Mouse (Mus musculus) embryonic facial prominence, embryonic 13.5 days (tissue): Measurements from ENCODE around the gene Pcnx3. TPM values are rescaled to one million over a fixed set of nuclear protein-coding genes. Genes with fewer than 3 reads are reported as not detected.

ENCODE experiments used
- ATAC-seq: fragments of 200-750 bp; cut with Nextera tagmentation; 2 replicates; pipeline ENCODE4 v1.8.0; 2017; ENCODE audit warnings: low read depth; ENCODE audit not compliant: insufficient number of reproducible peaks, insufficient read depth, low FRiP score, low TSS enrichment
- H3K27ac ChIP-seq: fragments of 300-500 bp; sonication (generic); 2 replicates; pipeline ENCODE4 v1.5.1; 2015; ENCODE audit warnings: moderate library complexity, mild to moderate bottlenecking, inconsistent platforms
- H3K27me3 ChIP-seq: fragments of 300-500 bp; sonication (generic); 2 replicates; pipeline ENCODE4 v1.6.1; 2015; ENCODE audit warnings: mild to moderate bottlenecking, inconsistent platforms
- H3K36me3 ChIP-seq: fragments of 300-500 bp; sonication (generic); 2 replicates; pipeline ENCODE4 v1.6.1; 2015; ENCODE audit warnings: mild to moderate bottlenecking, inconsistent platforms
- H3K4me1 ChIP-seq: fragments of 300-500 bp; sonication (generic); 2 replicates; pipeline ENCODE4 v1.6.1; 2015; ENCODE audit warnings: inconsistent platforms
- H3K4me2 ChIP-seq: fragments of 300-500 bp; sonication (generic); 2 replicates; pipeline ENCODE4 v1.6.1; 2015; ENCODE audit warnings: moderate library complexity, mild to moderate bottlenecking, inconsistent platforms
- H3K4me3 ChIP-seq: fragments of 300-500 bp; sonication (generic); 2 replicates; pipeline ENCODE4 v1.5.1; 2015; ENCODE audit warnings: mild to moderate bottlenecking, inconsistent platforms
- H3K9ac ChIP-seq: fragments of 300-500 bp; sonication (generic); 2 replicates; pipeline ENCODE4 v1.6.1; 2015; ENCODE audit warnings: mild to moderate bottlenecking, inconsistent platforms
- H3K9me3 ChIP-seq: fragments of 300-500 bp; sonication (generic); 2 replicates; pipeline ENCODE4 v1.6.1; 2016; ENCODE audit warnings: inconsistent platforms
- WGBS: fragments of 180-500 bp; shearing (Covaris S2); methylation state at CpG from one replicate; pipeline ENCODE4 v1.1.7; 2015; ENCODE audit warnings: mixed read lengths; 5-methylcytosine and 5-hydroxymethylcytosine counted together
- polyA plus RNA-seq: library from polyadenylated mRNA; unstranded; fragments of >200 nt; fragmentation: Nextera tagmentation; extraction: Ambion mirVana; gene quantifications from 2 replicates; pipeline ENCODE4 v1.2.1, GENCODE M21; 2015

Gene Pcnx3
- polyA plus RNA-seq, 1 experiment from 2014 or later, result 26.5 TPM

- no peaks in the 10 kb centered on the region for H3K27me3 ChIP-seq
- no peak for ATAC-seq
- H3K9ac ChIP-seq, result peak overlapping the region; percentile 27
- H3K4me2 ChIP-seq, result no peak overlapping the region
- no peak overlapping the region for H3K27ac ChIP-seq
- peaks cover 61% of the 10 kb centered on the region for H3K36me3 ChIP-seq
- 90% methylated on average over 15 of the region's 15 CpGs for WGBS
- peaks cover 20% of the 10 kb centered on the region for H3K4me1 ChIP-seq
- no peaks in the 10 kb centered on the region for H3K9me3 ChIP-seq
- H3K4me3 ChIP-seq, result no peak overlapping the region
These were observed 23.2 kb downstream of the Pcnx3 start for GRCm38 (mm10) chr19:5665465-5665864.

DNA sequence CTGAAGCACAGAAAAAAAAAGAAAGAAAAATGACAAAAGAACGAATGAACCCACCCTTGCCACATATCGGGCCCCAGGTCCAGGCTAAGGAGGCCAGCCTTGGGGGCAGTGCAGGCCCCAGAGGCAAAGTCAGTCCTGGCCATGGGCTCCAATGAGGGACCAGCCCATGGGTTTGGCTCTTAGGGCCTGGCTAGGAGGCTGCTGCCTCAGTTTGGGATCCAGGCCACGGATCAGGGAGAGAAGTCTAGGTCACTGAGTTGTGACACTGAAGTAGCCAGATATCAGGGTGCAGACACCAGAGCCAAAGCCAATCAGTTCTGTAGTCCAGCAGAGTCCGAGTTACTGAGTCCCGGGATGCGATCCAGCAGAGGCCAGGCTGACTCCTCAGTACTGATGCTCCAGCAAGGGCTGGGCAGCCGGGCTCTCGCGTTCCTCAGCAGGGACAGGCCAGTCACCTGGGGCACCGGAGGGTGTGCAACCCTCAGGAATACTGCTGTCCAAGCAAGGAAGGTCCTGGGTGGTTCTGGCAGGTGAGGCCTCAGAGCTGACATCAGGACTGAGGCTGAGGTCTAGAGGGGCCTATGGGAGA, 23.9 kb downstream of the Pcnx3 start:
- H3K27me3 ChIP-seq, result no peaks in the 10 kb centered on the region
- H3K36me3 ChIP-seq, result peaks cover 58% of the 10 kb centered on the region
- H3K9me3 ChIP-seq, result no peaks in the 10 kb centered on the region
- ATAC-seq, result no peak
- peaks cover 22% of the 10 kb centered on the region for H3K4me1 ChIP-seq
- 90% methylated on average over 10 of the region's 10 CpGs for WGBS
- peak overlapping the region; percentile 27; the same call in 1 of the 2 replicates for H3K9ac ChIP-seq
- H3K27ac ChIP-seq, result no peak overlapping the region; the same call in 1 of the 2 replicates
- no peak overlapping the region for H3K4me2 ChIP-seq
- no peak overlapping the region for H3K4me3 ChIP-seq

DNA sequence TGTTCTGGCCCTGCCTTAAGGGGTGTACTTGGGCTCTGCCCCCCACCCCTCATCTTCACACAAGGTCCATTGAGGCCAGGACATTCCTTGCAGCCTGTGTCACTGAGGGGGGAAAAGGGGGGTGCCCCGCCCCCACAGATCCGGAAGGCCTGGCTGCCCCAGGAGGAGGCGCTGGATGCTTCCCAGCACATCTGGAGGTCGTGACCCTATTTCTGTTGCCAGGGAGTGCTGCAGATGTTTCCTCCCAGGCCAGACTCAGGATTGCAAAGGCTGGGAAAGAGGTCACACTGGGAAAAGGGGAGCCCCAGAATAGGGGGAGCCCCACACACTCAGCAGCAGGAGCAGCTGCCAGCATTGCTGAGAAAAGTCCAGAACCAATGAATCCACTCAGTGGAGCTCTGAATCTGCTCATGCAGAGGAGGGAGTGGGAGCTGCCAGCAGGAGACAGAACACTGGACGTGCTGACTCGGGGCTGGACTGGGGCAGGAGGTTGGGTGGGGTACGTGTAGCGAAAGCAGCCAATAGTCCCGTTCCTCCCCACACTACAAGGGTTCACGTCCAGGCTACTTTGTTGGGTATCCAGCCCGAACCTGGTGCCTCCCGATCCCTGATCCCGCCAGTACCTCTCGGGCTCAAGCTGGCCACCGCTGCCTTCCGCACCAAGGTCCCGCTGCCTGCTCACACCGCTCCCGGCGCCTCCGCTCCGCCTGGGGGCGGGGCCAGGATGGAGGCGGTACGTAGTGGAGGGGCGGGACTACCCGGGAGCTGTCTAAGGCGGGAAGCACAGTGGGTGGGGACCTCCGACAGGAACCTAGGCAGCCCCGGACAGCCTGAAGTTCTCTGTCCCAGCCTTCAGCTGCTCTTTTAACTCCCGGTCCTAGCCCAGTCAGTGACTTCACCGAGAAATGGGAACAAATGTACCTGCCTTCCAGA, 25.5 kb downstream of the Pcnx3 start, which contains the start of gene Sipa1:
Sipa1 (minus strand) TSS at position 727 of the 933 bp plus-strand sequence.
- H3K36me3 ChIP-seq, result peaks cover 43% of the 10 kb centered on the region
- peak within 1 kb of the TSS; percentile 69 for H3K4me2 ChIP-seq
- H3K27me3 ChIP-seq, result no peaks in the 10 kb centered on the region
- peak within 1 kb of the TSS; percentile 52 for H3K4me3 ChIP-seq
- peaks cover 22% of the 10 kb centered on the region for H3K4me1 ChIP-seq
- peak within 1 kb of the TSS; percentile 76 for H3K9ac ChIP-seq
- H3K27ac ChIP-seq, result peak within 1 kb of the TSS; percentile 76
- ATAC-seq, result peak; percentile 77
- WGBS, result 1% methylated on average over 32 of the region's 32 CpGs
- no peaks in the 10 kb centered on the region for H3K9me3 ChIP-seq

- WGBS, result 75% methylated on average over 8 of the region's 8 CpGs
- peak overlapping the region; percentile 76 for H3K9ac ChIP-seq
- peak overlapping the region; percentile 76; the same call in 1 of the 2 replicates for H3K27ac ChIP-seq
- H3K4me3 ChIP-seq, result peak overlapping the region; percentile 52
- no peak for ATAC-seq
- H3K27me3 ChIP-seq, result no peaks in the 10 kb centered on the region
- no peaks in the 10 kb centered on the region for H3K9me3 ChIP-seq
- peak overlapping the region; percentile 69 for H3K4me2 ChIP-seq
- peaks cover 22% of the 10 kb centered on the region for H3K4me1 ChIP-seq
- H3K36me3 ChIP-seq, result peaks cover 33% of the 10 kb centered on the region
These were observed 26.4 kb downstream of the Pcnx3 start for GRCm38 (mm10) chr19:5662310-5662709.

- H3K4me3 ChIP-seq, result 0 out of 2 replicates have a peak overlapping the region, but pooled peaks have one; percentile 4
- 80% methylated on average over 16 of the region's 16 CpGs for WGBS
- H3K4me1 ChIP-seq, result peaks cover 22% of the 10 kb centered on the region
- H3K27me3 ChIP-seq, result peaks cover 6% of the 10 kb centered on the region
- H3K9me3 ChIP-seq, result no peaks in the 10 kb centered on the region
- H3K27ac ChIP-seq, result peak overlapping the region; percentile 33; the same call in 1 of the 2 replicates
- ATAC-seq, result no peak
- H3K4me2 ChIP-seq, result peak overlapping the region; percentile 31
- peaks cover 27% of the 10 kb centered on the region for H3K36me3 ChIP-seq
- no peak overlapping the region for H3K9ac ChIP-seq
These were observed 27.6 kb downstream of the Pcnx3 start for GRCm38 (mm10) chr19:5660942-5661751.

- no peaks in the 10 kb centered on the region for H3K9me3 ChIP-seq
- peak overlapping the region; percentile 91 for H3K4me2 ChIP-seq
- peaks cover 30% of the 10 kb centered on the region for H3K36me3 ChIP-seq
- WGBS, result 7% methylated on average over 43 of the region's 43 CpGs
- H3K27me3 ChIP-seq, result peaks cover 31% of the 10 kb centered on the region
- no peak overlapping the region for H3K27ac ChIP-seq
- H3K9ac ChIP-seq, result peak overlapping the region; percentile 71
- peaks cover 14% of the 10 kb centered on the region for H3K4me1 ChIP-seq
- H3K4me3 ChIP-seq, result peak overlapping the region; percentile 50
- ATAC-seq, result no peak
These were observed 33.9 kb downstream of the Pcnx3 start for GRCm38 (mm10) chr19:5654720-5655298.

GRCm38 (mm10) chr19:5653969-5654719, 34.6 kb downstream of the Pcnx3 start:
- Histone ChIP-seq H3K9ac (peak overlapping the region; percentile 71), H3K4me3 (peak overlapping the region; percentile 50), H3K9me3 (no peaks in the 10 kb centered on the region), H3K36me3 (peaks cover 30% of the 10 kb centered on the region), H3K4me1 (peaks cover 18% of the 10 kb centered on the region), H3K4me2 (peak overlapping the region; percentile 91), H3K27me3 (peaks cover 31% of the 10 kb centered on the region), H3K27ac (no peak overlapping the region)
- 6% methylated on average over 62 of the region's 62 CpGs for WGBS
- ATAC-seq, result 0 out of 2 replicates have a peak, but pooled peaks have one; percentile 29

- H3K27ac ChIP-seq, result no peak overlapping the region
- no peaks in the 10 kb centered on the region for H3K9me3 ChIP-seq
- peaks cover 30% of the 10 kb centered on the region for H3K4me1 ChIP-seq
- WGBS, result 70% methylated on average over 6 of the region's 6 CpGs
- H3K4me2 ChIP-seq, result no peak overlapping the region
- H3K36me3 ChIP-seq, result peaks cover 37% of the 10 kb centered on the region
- no peak overlapping the region for H3K9ac ChIP-seq
- no peak for ATAC-seq
- peaks cover 31% of the 10 kb centered on the region for H3K27me3 ChIP-seq
- no peak overlapping the region for H3K4me3 ChIP-seq
These were observed 36.1 kb downstream of the Pcnx3 start for GRCm38 (mm10) chr19:5652570-5652969.

DNA sequence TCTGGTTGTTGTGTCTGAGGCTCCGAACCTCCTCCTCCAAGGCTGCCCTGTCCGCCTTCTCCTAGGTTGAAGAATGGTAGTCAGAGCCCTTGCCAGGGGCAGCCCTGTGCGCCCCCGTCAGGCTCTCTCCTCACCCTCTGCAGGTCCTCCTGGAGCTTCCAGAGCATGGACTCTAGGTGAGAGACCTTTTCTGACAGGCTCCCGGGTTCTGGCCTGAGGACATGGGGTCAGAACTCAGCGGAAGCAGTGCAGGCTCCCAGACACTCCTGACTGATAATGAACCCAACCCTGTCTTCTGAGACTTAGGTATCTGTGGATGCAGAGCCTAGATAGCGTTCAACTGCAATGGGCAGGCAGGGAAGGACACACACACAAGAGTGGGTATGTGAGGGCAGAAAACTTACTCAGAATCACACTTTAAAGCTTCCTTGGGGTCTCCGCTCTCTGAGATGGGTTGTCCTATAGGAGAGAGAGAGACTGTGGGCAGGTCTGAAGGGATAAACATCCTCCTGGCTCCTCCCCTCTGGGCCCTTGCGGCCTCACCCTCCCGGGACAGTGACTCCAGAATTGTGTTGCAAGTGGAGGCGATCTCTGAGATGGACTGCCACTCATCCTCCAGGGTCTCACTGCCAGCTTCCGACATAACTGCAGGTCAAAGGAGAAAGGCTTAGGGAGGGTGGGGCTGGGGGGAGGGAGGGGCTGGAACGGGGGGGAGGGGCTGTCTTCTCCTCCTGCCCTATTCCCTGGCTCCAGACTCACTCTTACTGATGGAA, 37.0 kb downstream of the Pcnx3 start:
- Histone ChIP-seq H3K9ac (no peak overlapping the region), H3K27me3 (peaks cover 31% of the 10 kb centered on the region), H3K4me2 (no peak overlapping the region), H3K9me3 (no peaks in the 10 kb centered on the region), H3K4me1 (peaks cover 30% of the 10 kb centered on the region), H3K36me3 (peaks cover 44% of the 10 kb centered on the region), H3K4me3 (no peak overlapping the region), H3K27ac (no peak overlapping the region)
- ATAC-seq, result no peak
- 54% methylated on average over 13 of the region's 13 CpGs for WGBS

DNA sequence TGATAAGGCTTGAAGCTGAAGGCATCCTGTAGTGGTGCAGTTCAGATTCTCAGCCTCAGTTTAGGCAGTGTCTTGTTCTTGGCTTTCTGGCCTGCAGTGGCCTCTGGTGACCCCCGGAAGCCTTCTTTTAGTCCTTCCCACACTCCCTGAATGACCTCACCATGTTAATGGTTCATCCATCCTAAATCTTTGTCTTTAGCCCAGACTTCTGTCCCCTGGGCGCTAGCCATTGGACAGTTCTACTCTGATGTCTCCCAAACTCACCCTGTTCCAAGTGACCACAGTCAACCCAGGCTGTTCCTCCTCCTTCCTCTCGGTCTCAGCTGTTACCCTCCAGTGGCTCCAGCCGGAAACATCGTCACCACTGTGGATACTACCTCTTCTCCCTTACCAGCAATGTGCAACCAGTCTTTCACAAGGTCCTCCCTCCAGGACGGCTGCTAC, 39.4 kb downstream of the Pcnx3 start:
- no peaks in the 10 kb centered on the region for H3K9me3 ChIP-seq
- 64% methylated on average over 6 of the region's 6 CpGs for WGBS
- no peak for ATAC-seq
- H3K27ac ChIP-seq, result peak overlapping the region; percentile 87
- H3K4me3 ChIP-seq, result peak overlapping the region; percentile 39
- H3K9ac ChIP-seq, result peak overlapping the region; percentile 67
- H3K4me1 ChIP-seq, result peaks cover 22% of the 10 kb centered on the region
- H3K27me3 ChIP-seq, result peaks cover 8% of the 10 kb centered on the region
- peaks cover 65% of the 10 kb centered on the region for H3K36me3 ChIP-seq
- H3K4me2 ChIP-seq, result peak overlapping the region; percentile 67
